Mouse (Mus musculus): Measurements from ENCODE around the gene Zic3. TPM values are rescaled to one million over a fixed set of nuclear protein-coding genes. Genes with fewer than 3 reads are reported as not detected.

Zic3 gene
- polyA plus RNA-seq, 1 experiment from 2014 or later, result 29.0 TPM

DNA sequence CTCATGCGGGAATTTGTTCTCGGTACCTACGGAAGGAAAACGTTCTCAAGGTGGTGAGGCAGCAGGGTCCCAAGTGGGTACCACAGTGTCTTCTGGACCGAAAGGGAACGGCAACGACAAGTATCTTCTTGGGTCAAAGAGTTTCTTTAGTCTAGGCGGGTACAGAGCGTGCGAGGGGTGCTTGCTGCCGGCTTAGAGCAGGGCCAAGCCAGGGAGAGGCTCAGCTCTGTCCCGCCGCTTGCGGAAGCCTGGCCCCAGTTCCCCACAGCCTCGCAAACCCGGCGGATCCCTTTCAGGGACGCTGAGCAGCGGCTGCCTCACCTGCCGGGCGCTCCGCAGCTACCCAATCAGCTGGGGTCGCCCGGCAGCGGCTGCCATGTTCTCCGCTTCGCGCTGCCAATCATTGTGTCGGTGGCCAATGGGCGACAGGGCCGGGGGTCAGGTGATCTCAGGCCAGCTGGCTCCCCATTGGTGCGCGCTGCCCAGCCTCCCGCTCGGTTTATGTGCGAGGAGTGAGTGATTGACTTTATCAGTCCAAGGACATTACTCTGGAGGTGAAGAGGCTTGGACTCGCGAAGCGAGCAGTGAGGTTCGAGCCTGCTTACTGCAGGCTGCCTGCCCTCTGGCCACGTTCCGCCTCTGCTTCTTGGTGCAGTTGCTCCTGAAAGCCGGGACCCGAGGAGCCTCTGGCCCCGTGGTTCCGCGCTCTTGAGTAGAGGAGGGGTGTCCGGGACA lies 7.8 kb downstream of the Zic3 start:
- Histone ChIP-seq H3K27ac (peak overlapping the region; percentile 89), H3K4me1 (peaks cover 23% of the 10 kb centered on the region), H3K4me3 (peak overlapping the region; percentile 63), H3K9me3 (0 out of 2 replicates have a peak, but pooled peaks cover 4% of the 10 kb centered on the region), H3K27me3 (ENCODE audit: poor library complexity, severe bottlenecking) (peaks cover 86% of the 10 kb centered on the region), H3K36me3 (replicated peaks) (no peaks in the 10 kb centered on the region)
- peak; percentile 84 for DNase-seq (ENCODE audit: extremely low spot score, low spot score)
- WGBS, result 20% methylated on average over 48 of the region's 48 CpGs

DNA sequence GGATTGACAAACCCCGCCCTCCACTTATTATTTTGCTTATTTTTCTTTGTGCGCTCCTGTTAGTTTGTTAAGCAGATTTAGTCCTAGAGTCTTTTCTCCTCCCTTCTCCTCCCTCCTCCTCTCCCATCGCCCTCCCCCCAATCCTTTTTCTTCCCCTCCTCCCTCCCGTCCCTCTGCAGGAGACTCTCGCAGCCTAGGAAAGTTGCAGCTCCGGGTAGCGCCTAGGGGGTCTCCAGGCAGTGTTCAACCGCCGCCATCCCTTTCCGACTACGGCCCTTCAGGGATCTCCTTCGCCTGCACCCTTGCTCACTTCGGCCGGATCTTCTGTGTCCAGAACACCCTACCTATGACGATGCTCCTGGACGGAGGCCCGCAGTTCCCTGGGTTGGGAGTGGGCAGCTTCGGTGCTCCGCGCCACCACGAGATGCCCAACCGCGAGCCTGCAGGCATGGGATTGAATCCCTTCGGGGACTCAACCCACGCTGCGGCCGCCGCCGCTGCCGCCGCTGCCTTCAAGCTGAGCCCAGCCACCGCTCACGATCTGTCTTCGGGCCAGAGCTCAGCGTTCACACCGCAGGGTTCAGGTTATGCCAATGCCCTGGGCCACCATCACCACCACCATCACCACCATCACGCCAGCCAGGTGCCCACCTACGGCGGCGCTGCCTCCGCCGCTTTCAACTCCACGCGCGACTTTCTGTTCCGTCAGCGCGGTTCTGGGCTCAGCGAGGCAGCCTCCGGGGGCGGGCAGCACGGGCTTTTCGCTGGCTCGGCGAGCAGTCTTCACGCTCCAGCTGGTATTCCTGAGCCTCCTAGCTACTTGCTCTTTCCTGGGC lies 8.6 kb downstream of the Zic3 start:
- peaks cover 78% of the 10 kb centered on the region for H3K27me3 ChIP-seq (ENCODE audit: poor library complexity, severe bottlenecking)
- no peak for DNase-seq (ENCODE audit: extremely low spot score, low spot score)

DNA sequence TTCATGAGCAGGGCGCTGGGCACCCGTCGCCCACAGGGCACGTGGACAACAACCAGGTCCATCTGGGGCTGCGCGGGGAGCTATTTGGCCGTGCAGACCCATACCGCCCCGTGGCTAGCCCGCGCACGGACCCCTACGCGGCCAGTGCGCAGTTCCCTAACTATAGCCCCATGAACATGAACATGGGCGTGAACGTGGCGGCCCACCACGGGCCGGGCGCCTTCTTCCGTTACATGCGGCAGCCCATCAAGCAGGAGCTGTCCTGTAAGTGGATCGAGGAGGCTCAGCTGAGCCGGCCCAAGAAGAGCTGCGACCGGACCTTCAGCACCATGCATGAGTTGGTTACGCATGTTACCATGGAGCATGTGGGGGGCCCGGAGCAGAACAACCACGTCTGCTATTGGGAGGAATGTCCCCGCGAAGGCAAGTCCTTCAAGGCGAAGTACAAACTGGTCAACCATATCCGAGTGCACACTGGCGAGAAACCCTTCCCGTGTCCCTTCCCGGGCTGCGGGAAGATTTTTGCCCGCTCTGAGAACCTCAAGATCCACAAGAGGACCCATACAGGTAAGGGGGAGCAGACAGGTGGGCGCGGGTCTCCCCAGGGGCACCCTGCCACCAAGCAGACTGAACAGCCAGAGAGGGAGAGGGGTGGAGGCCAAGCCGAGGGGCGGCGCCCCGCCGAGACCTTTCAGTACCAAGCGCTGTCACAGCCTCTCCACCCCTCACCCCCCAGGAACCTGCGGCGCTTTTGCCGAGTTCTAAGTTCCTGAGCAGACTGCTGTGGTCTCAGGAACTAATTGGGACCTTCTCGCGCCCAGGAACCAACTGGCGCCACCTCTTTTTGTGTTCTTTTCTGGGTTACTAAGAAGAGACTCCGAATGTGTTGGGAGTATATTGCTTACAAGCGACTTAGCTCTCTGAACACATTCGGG lies 9.4 kb downstream of the Zic3 start:
- H3K27me3 ChIP-seq (ENCODE audit: poor library complexity, severe bottlenecking), result peaks cover 74% of the 10 kb centered on the region

More for the DNA sequence above, 8.6 kb downstream of the Zic3 start:
- Histone ChIP-seq H3K4me3 (peak overlapping the region; percentile 63), H3K9me3 (0 out of 2 replicates have a peak, but pooled peaks cover 4% of the 10 kb centered on the region), H3K27ac (peak overlapping the region; percentile 89), H3K36me3 (replicated peaks) (no peaks in the 10 kb centered on the region), H3K4me1 (peaks cover 19% of the 10 kb centered on the region)
- 24% methylated on average over 56 of the region's 56 CpGs for WGBS

DNA sequence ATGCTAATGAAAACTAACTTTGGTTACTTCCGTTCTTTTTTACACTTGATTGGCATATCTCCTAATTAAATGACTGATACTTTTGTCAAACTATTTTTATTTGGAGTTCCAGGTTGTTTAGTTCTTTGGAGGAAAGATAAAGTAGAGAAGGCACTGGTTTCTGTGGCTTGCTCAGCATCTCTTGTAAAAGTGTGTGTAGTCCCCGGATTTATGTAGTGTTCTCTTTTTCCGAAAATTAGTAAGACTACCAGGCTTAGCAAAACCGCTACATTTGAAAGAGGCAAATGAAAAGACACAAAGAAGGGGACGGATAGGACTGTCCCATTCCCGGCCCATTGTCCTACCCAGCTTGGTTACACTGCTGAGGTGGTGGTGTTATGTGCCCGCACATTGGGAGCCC lies 10.1 kb downstream of the Zic3 start:
- Histone ChIP-seq H3K4me3 (peak overlapping the region; percentile 63), H3K36me3 (replicated peaks) (no peaks in the 10 kb centered on the region), H3K27me3 (ENCODE audit: poor library complexity, severe bottlenecking) (peaks cover 71% of the 10 kb centered on the region), H3K4me1 (peaks cover 14% of the 10 kb centered on the region), H3K9me3 (0 out of 2 replicates have a peak, but pooled peaks cover 4% of the 10 kb centered on the region), H3K27ac (peak overlapping the region; percentile 89)
- 19% methylated on average over 7 of the region's 7 CpGs for WGBS
- DNase-seq (ENCODE audit: extremely low spot score, low spot score), result no peak

More for the DNA sequence above, 9.4 kb downstream of the Zic3 start:
- Histone ChIP-seq H3K36me3 (replicated peaks) (no peaks in the 10 kb centered on the region), H3K27ac (peak overlapping the region; percentile 89), H3K9me3 (0 out of 2 replicates have a peak, but pooled peaks cover 4% of the 10 kb centered on the region), H3K4me1 (peaks cover 16% of the 10 kb centered on the region), H3K4me3 (peak overlapping the region; percentile 63)
- 16% methylated on average over 56 of the region's 56 CpGs for WGBS
- DNase-seq (ENCODE audit: extremely low spot score, low spot score), result peak; percentile 40

DNA sequence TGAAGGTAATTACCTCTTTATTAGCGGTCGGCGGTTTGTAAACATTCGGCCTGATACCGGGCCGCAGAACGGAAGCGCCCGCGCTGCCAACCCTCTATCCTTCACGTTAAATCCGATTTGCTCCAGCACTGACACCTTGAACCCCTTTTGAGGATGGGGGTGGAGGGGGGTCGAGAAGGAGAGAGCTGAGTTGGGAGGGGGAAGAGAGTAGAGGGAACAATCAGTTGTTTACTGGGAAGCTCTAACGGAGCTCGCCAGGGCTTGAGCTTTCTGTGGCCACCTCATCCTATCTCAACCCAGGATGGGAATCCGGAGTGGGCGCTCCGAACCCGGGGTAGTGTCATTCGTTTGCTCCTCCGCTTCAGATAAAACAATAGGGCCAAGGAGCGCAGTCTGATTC lies 11.0 kb downstream of the Zic3 start:
- peak overlapping the region; percentile 89 for H3K27ac ChIP-seq
- peaks cover 71% of the 10 kb centered on the region for H3K27me3 ChIP-seq (ENCODE audit: poor library complexity, severe bottlenecking)
- 15% methylated on average over 22 of the region's 22 CpGs for WGBS
- peak overlapping the region; percentile 63 for H3K4me3 ChIP-seq
- H3K4me1 ChIP-seq, result peaks cover 11% of the 10 kb centered on the region
- peak; percentile 17 for DNase-seq (ENCODE audit: extremely low spot score, low spot score)
- H3K36me3 ChIP-seq (replicated peaks), result no peaks in the 10 kb centered on the region
- H3K9me3 ChIP-seq, result 0 out of 2 replicates have a peak, but pooled peaks cover 4% of the 10 kb centered on the region

DNA sequence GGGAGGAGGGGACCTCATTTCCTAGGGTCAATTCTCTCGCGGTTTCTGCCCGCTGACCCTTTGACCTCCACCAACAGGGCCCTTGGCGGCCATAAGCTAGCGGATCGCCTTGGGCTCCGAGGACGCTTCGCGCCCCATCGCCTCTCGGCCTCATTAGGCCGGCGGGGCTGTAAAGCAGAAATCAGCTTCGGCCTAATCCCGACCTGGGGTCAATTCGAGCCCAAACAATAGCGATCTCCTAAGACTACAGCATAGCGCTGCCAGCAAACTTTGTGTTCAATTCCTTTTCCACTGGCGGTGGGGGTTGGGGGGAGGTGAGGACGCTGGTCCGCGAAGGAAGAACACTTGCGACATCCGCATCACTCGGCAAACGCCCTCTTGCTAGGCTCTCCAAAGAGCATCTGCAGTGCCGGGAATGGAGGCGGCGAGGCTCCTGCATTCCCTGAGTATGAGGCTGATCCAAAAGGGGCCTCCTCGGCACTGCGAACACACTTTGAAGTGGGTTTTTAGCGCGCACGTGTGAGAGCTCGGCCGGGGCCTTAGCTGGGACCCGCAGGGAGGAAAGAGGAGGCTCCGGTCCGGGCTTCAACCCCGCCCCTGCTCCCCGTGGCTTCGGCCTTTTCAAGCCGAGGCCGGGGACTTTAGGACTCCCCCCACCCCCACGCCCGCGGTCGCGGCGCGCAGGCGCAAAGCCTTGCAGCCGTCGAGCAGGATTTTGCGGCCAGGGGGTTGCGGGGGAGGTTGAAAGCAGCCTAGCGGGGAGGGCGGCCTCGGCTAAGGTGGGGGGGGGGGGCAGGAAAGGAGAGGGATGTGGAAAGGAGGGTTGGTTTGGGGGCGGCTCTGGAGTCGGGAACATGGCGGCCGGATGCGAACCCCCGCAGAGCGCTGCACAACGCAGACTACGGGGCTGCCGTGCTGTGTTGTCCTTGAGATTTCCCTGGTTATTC lies 15.8 kb downstream of the Zic3 start:
- Histone ChIP-seq H3K4me1 (peaks cover 22% of the 10 kb centered on the region), H3K9me3 (no peaks in the 10 kb centered on the region), H3K4me3 (peak overlapping the region; percentile 51), H3K27ac (peak overlapping the region; percentile 89), H3K27me3 (ENCODE audit: poor library complexity, severe bottlenecking) (peaks cover 32% of the 10 kb centered on the region; the same call in 1 of the 2 replicates), H3K36me3 (replicated peaks) (no peaks in the 10 kb centered on the region)
- WGBS, result 16% methylated on average over 62 of the region's 70 CpGs
- DNase-seq (ENCODE audit: extremely low spot score, low spot score), result peak; percentile 72

DNA sequence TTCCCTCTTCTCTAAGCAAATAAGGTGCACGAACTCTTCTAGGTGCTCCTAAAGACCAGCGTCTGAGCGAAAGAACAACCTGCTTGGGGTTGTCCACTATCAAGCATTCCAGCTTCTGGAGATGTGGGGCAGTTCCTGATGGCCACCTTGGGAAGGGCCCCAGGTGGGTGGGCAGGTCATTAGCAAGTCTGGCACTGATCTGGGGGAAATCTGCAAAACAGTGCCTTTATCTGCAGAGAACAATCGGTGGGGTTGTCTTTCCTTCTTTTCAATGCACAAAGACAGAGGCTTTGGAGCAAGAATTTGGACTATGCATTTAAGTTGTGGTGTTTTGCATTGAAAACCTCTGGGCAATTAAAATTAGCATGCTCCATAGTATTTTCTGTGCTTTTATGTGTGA lies 17.2 kb downstream of the Zic3 start:
- Histone ChIP-seq H3K27me3 (ENCODE audit: poor library complexity, severe bottlenecking) (peaks cover 18% of the 10 kb centered on the region; the same call in 1 of the 2 replicates), H3K9me3 (no peaks in the 10 kb centered on the region), H3K36me3 (replicated peaks) (no peaks in the 10 kb centered on the region), H3K4me1 (peaks cover 22% of the 10 kb centered on the region), H3K4me3 (no peak overlapping the region), H3K27ac (peak overlapping the region; percentile 89)
- 29% methylated on average over 4 of the region's 4 CpGs for WGBS
- DNase-seq (ENCODE audit: extremely low spot score, low spot score), result no peak

DNA sequence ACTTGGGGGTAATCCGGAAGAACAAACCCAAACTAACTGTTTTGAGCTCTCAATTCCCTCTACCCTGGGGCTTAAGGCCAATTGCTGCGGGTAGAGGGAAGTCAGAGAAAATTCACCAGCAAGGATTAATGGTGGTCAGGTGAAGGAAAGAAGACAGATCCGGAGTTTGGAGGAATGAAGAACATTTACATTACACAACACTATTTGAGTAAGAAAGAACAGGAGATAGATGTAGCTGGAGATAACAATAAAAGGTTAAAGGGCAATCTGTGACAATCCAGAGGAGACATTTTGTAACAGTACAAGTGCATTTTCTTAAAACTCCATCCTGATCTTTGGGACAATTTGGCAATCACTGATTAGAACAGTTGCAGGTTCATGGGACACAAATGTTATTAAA lies 19.4 kb downstream of the Zic3 start:
- Histone ChIP-seq H3K27ac (no peak overlapping the region), H3K36me3 (replicated peaks) (no peaks in the 10 kb centered on the region), H3K4me3 (no peak overlapping the region), H3K27me3 (ENCODE audit: poor library complexity, severe bottlenecking) (peaks cover 16% of the 10 kb centered on the region; the same call in 1 of the 2 replicates), H3K9me3 (no peaks in the 10 kb centered on the region), H3K4me1 (peaks cover 22% of the 10 kb centered on the region)
- DNase-seq (ENCODE audit: extremely low spot score, low spot score), result no peak
- 52% methylated on average over 3 of the region's 3 CpGs for WGBS

DNA sequence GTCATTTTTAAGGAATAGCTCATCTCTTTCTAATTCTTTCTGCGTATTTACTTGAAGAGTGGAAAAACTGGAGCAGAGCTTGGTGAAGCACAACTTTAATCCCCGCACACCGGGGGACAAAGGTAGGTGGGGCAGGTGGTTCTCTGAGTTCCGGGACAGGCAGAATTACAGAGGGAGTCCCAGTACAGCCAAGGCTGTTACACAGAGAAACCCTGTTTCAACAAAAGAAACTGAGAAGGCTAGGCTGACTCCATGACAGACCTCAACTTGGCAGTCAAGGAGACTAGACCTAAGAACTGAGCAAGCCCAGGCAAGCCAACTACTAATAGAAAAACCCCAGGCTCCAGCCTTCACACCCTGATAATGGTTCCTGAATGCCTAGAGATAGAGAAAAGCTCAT lies 20.0 kb downstream of the Zic3 start:
- 74% methylated on average over 4 of the region's 4 CpGs for WGBS
- no peaks in the 10 kb centered on the region for H3K9me3 ChIP-seq
- DNase-seq (ENCODE audit: extremely low spot score, low spot score), result no peak
- peaks cover 21% of the 10 kb centered on the region for H3K4me1 ChIP-seq
- no peak overlapping the region for H3K27ac ChIP-seq
- no peaks in the 10 kb centered on the region for H3K36me3 ChIP-seq (replicated peaks)
- peaks cover 13% of the 10 kb centered on the region; the same call in 1 of the 2 replicates for H3K27me3 ChIP-seq (ENCODE audit: poor library complexity, severe bottlenecking)
- H3K4me3 ChIP-seq, result no peak overlapping the region

Measured in forebrain, embryonic 10.5 days (tissue).